8 mouse cellular contexts compared by ENCODE assay signal in the genomic region with DNA sequence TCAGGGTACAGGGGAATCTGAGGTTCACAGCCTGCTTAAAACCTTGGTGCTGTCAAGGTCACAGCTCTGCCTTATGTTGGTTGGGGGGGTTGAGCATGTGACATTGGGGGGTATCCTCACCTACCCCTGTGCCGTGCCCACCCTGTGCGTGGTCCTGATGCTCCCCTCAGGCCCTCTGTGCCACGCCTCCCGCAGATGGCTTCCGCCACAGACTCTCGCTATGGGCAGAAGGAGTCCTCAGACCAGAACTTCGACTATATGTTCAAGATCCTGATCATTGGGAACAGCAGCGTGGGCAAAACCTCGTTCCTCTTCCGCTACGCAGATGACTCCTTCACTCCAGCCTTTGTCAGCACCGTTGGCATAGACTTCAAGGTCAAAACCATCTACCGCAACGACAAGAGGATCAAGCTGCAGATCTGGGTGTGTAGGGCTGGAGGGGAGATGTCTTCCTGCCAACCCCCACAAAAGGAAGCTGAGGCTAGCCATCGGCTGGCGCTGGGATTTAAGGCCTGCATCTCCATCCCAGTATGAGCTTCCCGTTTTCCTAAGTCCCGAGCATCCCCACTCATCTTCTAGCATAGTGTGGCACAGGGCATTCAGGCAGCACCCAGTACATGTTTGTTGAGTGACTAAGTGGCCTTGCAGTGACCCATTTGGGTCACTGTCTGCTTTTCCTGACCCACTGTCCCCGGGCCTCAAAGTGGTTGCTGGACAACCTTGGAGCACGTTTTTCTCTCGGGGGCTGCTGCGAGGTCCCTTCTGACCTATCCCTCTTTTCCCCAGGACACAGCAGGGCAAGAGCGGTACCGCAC. TPM values are rescaled to one million over a fixed set of nuclear protein-coding genes. Genes with fewer than 3 reads are reported as not detected.
A peak's percentile ranks its signal among the peaks of the same experiment; 100 is the strongest.
DNase-seq lines count a peak whose midpoint lies in the region; ATAC-seq and TF ChIP-seq lines count a peak whose summit lies in the region.

No protein-coding gene starts in this region.

- peak overlapping the region; percentile 74 for H3K4me3 ChIP-seq in forebrain, embryonic 15.5 days
- peak overlapping the region; percentile 78 for H3K4me3 ChIP-seq in hindbrain, postnatal 0 days (ENCODE audit: low read length)
- peak overlapping the region; percentile 77 for H3K4me3 ChIP-seq in limb, embryonic 14.5 days (replicated peaks; ENCODE audit: low read length)

- no peaks in the 10 kb centered on the region for H3K9me3 ChIP-seq in forebrain, embryonic 15.5 days
- no peaks in the 10 kb centered on the region for H3K9me3 ChIP-seq in hindbrain, postnatal 0 days (ENCODE audit: low read length)
- no peaks in the 10 kb centered on the region for H3K9me3 ChIP-seq in limb, embryonic 14.5 days (ENCODE audit: control insufficient read depth, low read length)

- peaks cover 57% of the 10 kb centered on the region for H3K4me1 ChIP-seq in forebrain, embryonic 15.5 days
- H3K4me1 ChIP-seq in hindbrain, postnatal 0 days (ENCODE audit: insufficient read depth, low read length) = peaks cover 18% of the 10 kb centered on the region
- H3K4me1 ChIP-seq in limb, embryonic 14.5 days (ENCODE audit: control insufficient read depth, insufficient read depth, low read length) = peaks cover 24% of the 10 kb centered on the region

- H3K27me3 ChIP-seq in forebrain, embryonic 15.5 days = no peaks in the 10 kb centered on the region
- H3K27me3 ChIP-seq in hindbrain, postnatal 0 days (ENCODE audit: insufficient read depth, low read length) = no peaks in the 10 kb centered on the region
- H3K27me3 ChIP-seq in limb, embryonic 14.5 days (ENCODE audit: control insufficient read depth, insufficient read depth, low read length) = no peaks in the 10 kb centered on the region

- peak overlapping the region; percentile 89 for H3K4me2 ChIP-seq in forebrain, embryonic 15.5 days (replicated peaks)
- H3K4me2 ChIP-seq in hindbrain, postnatal 0 days (ENCODE audit: low read depth, low read length) = peak overlapping the region; percentile 83
- peak overlapping the region; percentile 96 for H3K4me2 ChIP-seq in limb, embryonic 14.5 days (replicated peaks; ENCODE audit: low read depth, low read length, severe bottlenecking)

- no peak for TF ChIP-seq POLR2A in limb, embryonic 14.5 days (IDR thresholded peaks at IDR 0.05; ENCODE audit: borderline replicate concordance, extremely low read depth, insufficient read depth, insufficient read length)

- ATAC-seq in forebrain, embryonic 15.5 days (replicated peaks) = no peak
- no peak for ATAC-seq in hindbrain, postnatal 0 days
- no peak for ATAC-seq in limb, embryonic 14.5 days (ENCODE audit: low FRiP score, low read depth)

- 87% methylated on average over 24 of the region's 24 CpGs for WGBS in forebrain, embryonic 15.5 days
- WGBS in hindbrain, postnatal 0 days = 80% methylated on average over 24 of the region's 24 CpGs
- WGBS in limb, embryonic 14.5 days = 84% methylated on average over 24 of the region's 24 CpGs

- H3K27ac ChIP-seq in forebrain, embryonic 15.5 days (replicated peaks) = peak overlapping the region; percentile 89
- peak overlapping the region; percentile 96; the same call in 1 of the 2 replicates for H3K27ac ChIP-seq in hindbrain, postnatal 0 days
- no peak overlapping the region for H3K27ac ChIP-seq in limb, embryonic 14.5 days (replicated peaks; ENCODE audit: low read depth, low read length)

- DNase-seq in heart, adult 11 months = peak; percentile 96
- DNase-seq in heart, adult 9 months (ENCODE audit: low spot score in 2 of 2) = no peak
- DNase-seq in adrenal gland, adult 8-10 months = peak; percentile 47
- DNase-seq in hindbrain, postnatal 0 days (ENCODE audit: low spot score) = no peak
- no peak for DNase-seq in limb, embryonic 14.5 days (ENCODE audit: low spot score)
- peak; percentile 14 for DNase-seq in right cerebral cortex, postnatal 14 days
- no peak for DNase-seq in thymus, postnatal 10 days (ENCODE audit: low spot score in 2 of 2)

- TF ChIP-seq CTCF in hindbrain, postnatal 0 days (IDR thresholded peaks at IDR 0.05; ENCODE audit: low read depth) = no peak

- H3K9ac ChIP-seq in forebrain, embryonic 15.5 days (replicated peaks) = peak overlapping the region; percentile 90
- H3K9ac ChIP-seq in hindbrain, postnatal 0 days (replicated peaks; ENCODE audit: low read length) = peak overlapping the region; percentile 89; the same call in 1 of the 2 replicates
- peak overlapping the region; percentile 81; the same call in 1 of the 2 replicates for H3K9ac ChIP-seq in limb, embryonic 14.5 days (ENCODE audit: low read depth, low read length, severe bottlenecking)

- peaks cover 23% of the 10 kb centered on the region for H3K36me3 ChIP-seq in forebrain, embryonic 15.5 days
- H3K36me3 ChIP-seq in hindbrain, postnatal 0 days (ENCODE audit: insufficient read depth, low read length) = peaks cover 20% of the 10 kb centered on the region
- peaks cover 23% of the 10 kb centered on the region for H3K36me3 ChIP-seq in limb, embryonic 14.5 days (ENCODE audit: control insufficient read depth, insufficient read depth, low read length)

RNA-seq across cellular contexts. Expression of a gene that starts 1.4 kb away (rescaled TPM):
- total RNA-seq in adrenal gland, adult 8-10 months (2022) = 10 to 100 TPM; 59.6 to 90.1 (median 74.4) TPM
- polyA plus RNA-seq in forebrain, embryonic 15.5 days (2015; fragmentation: Nextera tagmentation; extraction: Ambion mirVana) = 319 and 328 TPM in 2 replicates
- 610 and 693 TPM in 2 replicates for total RNA-seq in hindbrain, postnatal 0 days (2014; rRNA removed)
- polyA plus RNA-seq in hindbrain, postnatal 0 days (2015; fragmentation: Nextera tagmentation; extraction: Ambion mirVana) = 693 and 724 TPM in 2 replicates
- 27.2 and 36.6 TPM in 2 replicates for polyA plus RNA-seq in limb, embryonic 14.5 days (2012; rRNA removed)
- polyA plus RNA-seq in limb, embryonic 14.5 days (2014; fragmentation: Nextera tagmentation; extraction: Ambion mirVana) = 19.8 and 20.1 TPM in 2 replicates

RNA-seq across cellular contexts. Expression of a gene that starts 4.9 kb away (rescaled TPM):
- 100 to 1,000 TPM; 106 to 166 (median 126) TPM for total RNA-seq in adrenal gland, adult 8-10 months (2022)
- 51.5 and 57.7 TPM in 2 replicates for polyA plus RNA-seq in forebrain, embryonic 15.5 days (2015; fragmentation: Nextera tagmentation; extraction: Ambion mirVana)
- 37.2 and 53.9 TPM in 2 replicates for total RNA-seq in hindbrain, postnatal 0 days (2014; rRNA removed)
- polyA plus RNA-seq in hindbrain, postnatal 0 days (2015; fragmentation: Nextera tagmentation; extraction: Ambion mirVana) = 56.1 and 63.3 TPM in 2 replicates
- 27.7 and 41.6 TPM in 2 replicates for polyA plus RNA-seq in limb, embryonic 14.5 days (2012; rRNA removed)
- 36.0 and 40.3 TPM in 2 replicates for polyA plus RNA-seq in limb, embryonic 14.5 days (2014; fragmentation: Nextera tagmentation; extraction: Ambion mirVana)

RNA-seq across cellular contexts. Expression of a gene that starts 20.6 kb away (rescaled TPM):
- total RNA-seq in adrenal gland, adult 8-10 months (2022) = 10 to 100 TPM; 44.0 to 73.8 (median 57.9) TPM
- 126 and 127 TPM in 2 replicates for polyA plus RNA-seq in forebrain, embryonic 15.5 days (2015; fragmentation: Nextera tagmentation; extraction: Ambion mirVana)
- total RNA-seq in hindbrain, postnatal 0 days (2014; rRNA removed) = 162 and 176 TPM in 2 replicates
- polyA plus RNA-seq in hindbrain, postnatal 0 days (2015; fragmentation: Nextera tagmentation; extraction: Ambion mirVana) = 101 and 103 TPM in 2 replicates
- polyA plus RNA-seq in limb, embryonic 14.5 days (2012; rRNA removed) = 111 and 137 TPM in 2 replicates
- 73.5 and 74.7 TPM in 2 replicates for polyA plus RNA-seq in limb, embryonic 14.5 days (2014; fragmentation: Nextera tagmentation; extraction: Ambion mirVana)

RNA-seq across cellular contexts. Expression of a gene that starts 32.3 kb away (rescaled TPM):
- under 1 TPM; 0.26 to 0.86 (median 0.30) TPM for total RNA-seq in adrenal gland, adult 8-10 months (2022)
- 0.13 and 0.22 TPM in 2 replicates for polyA plus RNA-seq in forebrain, embryonic 15.5 days (2015; fragmentation: Nextera tagmentation; extraction: Ambion mirVana)
- 0.26 and 0.72 TPM in 2 replicates for total RNA-seq in hindbrain, postnatal 0 days (2014; rRNA removed)
- 0.20 and 0.31 TPM in 2 replicates for polyA plus RNA-seq in hindbrain, postnatal 0 days (2015; fragmentation: Nextera tagmentation; extraction: Ambion mirVana)
- polyA plus RNA-seq in limb, embryonic 14.5 days (2012; rRNA removed) = 0.38 TPM in 2 replicates
- not detected in 2 replicates for polyA plus RNA-seq in limb, embryonic 14.5 days (2014; fragmentation: Nextera tagmentation; extraction: Ambion mirVana)

RNA-seq across cellular contexts. Expression of a gene that starts 37.5 kb away (rescaled TPM):
- not detected for total RNA-seq in adrenal gland, adult 8-10 months (2022)
- not detected in 2 replicates for polyA plus RNA-seq in forebrain, embryonic 15.5 days (2015; fragmentation: Nextera tagmentation; extraction: Ambion mirVana)
- total RNA-seq in hindbrain, postnatal 0 days (2014; rRNA removed) = not detected in 2 replicates
- polyA plus RNA-seq in hindbrain, postnatal 0 days (2015; fragmentation: Nextera tagmentation; extraction: Ambion mirVana) = not detected in 2 replicates
- not detected in 2 replicates for polyA plus RNA-seq in limb, embryonic 14.5 days (2012; rRNA removed)
- not detected in 2 replicates for polyA plus RNA-seq in limb, embryonic 14.5 days (2014; fragmentation: Nextera tagmentation; extraction: Ambion mirVana)

Comparison
In these comparisons a context has a peak if more than half of its experiments do, and no peak if none do; other contexts are left out.
1. DNase-seq: peak in heart, adult 11 months (single experiment), adrenal gland, adult 8-10 months (single experiment) and right cerebral cortex, postnatal 14 days (single experiment); none in heart, adult 9 months (0 of 2), hindbrain, postnatal 0 days (single experiment), limb, embryonic 14.5 days (single experiment) and thymus, postnatal 10 days (0 of 2).
2. Peak in every context shown above with its lines, with median percentiles within 50 percentile points of each other: H3K4me2 ChIP-seq, H3K4me3 ChIP-seq and H3K9ac ChIP-seq.